Mouse (Mus musculus) gastrocnemius, adult 2 months (tissue): ENCODE data around the gene Hand1. TPM values are rescaled to one million over a fixed set of nuclear protein-coding genes. Genes with fewer than 3 reads are reported as not detected.
"Not testable (repeated sequence)": the region's sequence is repeated elsewhere in the genome, so short reads cannot be mapped to it uniquely, and the experiment has no call there.

Source experiments
- DNase-seq: peaks from one replicate; pipeline ENCODE4 v3.0.0; 2022
- H3K27ac ChIP-seq: fragments of 200-600 bp; 2 replicates; pipeline ENCODE4 v1.8.1; 2022; ENCODE audit warnings: mild to moderate bottlenecking
- H3K4me3 ChIP-seq: fragments of 200-600 bp; 2 replicates; pipeline ENCODE4 v1.8.1; 2022; ENCODE audit warnings: mild to moderate bottlenecking, moderate library complexity
- CTCF ChIP-seq: fragments of 200-600 bp; IDR thresholded peaks from 2 replicates; pipeline ENCODE4 v1.8.1; 2022; ENCODE audit warnings: antibody characterized with exemption, mild to moderate bottlenecking, moderate library complexity
- intact Hi-C: fragments of 180-260 bp; cut with DNase I; formaldehyde crosslinking; loops from one replicate; pipeline ENCODE4 v1.15.1; 2025
- long read RNA-seq, 2 experiments: library from polyadenylated mRNA; stranded (forward); transcript quantifications; one replicate each; pipeline ENCODE4 v2.0.0; 2021
- total RNA-seq, 2 experiments: library from RNA; stranded (reverse); gene quantifications; 2 replicates each; pipeline ENCODE4 v1.2.3; 2021

Hand1 gene
- not detected for total RNA-seq
- long read RNA-seq, experiment 1: 0 reads
- long read RNA-seq, experiment 2: 0 reads

DNA sequence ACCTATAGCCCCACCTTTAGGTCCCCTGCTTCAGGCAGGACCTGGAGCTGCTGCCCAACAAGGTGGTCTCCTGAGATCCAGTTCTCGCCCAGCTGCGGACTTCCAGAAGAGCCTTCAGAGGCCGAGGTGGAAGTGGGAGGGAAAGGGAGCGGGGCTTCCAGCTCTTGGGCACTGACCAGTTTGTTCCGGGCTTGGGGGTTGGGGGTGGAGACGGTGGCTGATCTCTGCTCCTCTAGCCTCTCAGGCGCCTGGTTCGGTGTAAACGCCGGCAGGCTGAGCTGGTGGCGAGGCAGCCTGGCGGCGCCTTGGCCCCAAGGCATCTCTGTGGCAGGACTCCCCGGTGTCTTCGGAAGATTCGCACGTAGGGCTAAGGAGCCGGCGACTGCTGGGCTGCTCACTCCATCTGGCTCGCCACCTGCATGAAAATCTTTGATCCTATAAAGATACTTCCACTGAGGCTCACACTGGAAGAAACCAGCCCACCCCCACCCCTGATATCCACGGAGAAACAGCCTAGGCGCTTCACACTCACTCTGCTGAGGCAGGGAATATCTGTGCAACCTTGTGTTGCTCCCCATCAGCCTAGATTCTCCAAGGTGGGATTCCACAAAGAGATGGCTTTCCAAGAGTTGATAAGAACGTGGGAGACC is at the start of gene Hand1:
Hand1 (minus strand) TSS at position 267 of the 650 bp plus-strand sequence.
- Histone ChIP-seq H3K27ac (no peak within 1 kb of the TSS), H3K4me3 (no peak within 1 kb of the TSS)
- no peak for TF ChIP-seq CTCF
- intact Hi-C loops: no loop called here
- no peak for DNase-seq

DNA sequence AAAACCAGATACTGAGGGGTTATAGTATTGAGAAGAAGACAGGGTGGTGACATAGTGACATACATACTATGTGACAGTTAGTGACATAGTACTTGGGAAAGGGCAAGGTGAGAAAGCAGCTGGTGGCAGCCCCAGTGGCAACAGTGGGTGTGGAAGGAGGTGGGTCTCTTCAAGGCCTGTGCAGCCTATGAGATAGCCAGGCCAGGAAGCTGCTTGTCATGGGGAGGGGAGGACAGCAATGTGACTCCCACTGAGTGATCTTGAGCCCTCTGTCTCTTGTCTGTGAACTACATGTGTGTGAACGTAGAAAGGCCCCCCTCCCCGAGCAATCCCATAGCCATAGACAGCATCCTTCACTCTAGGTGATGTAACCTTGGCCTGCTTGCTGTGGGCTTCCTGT is 43.5 kb upstream of the Hand1 start:
- no peak overlapping the region for H3K27ac ChIP-seq
- intact Hi-C loops: no loop called here
- no peak for TF ChIP-seq CTCF
- DNase-seq: no peak
- no peak overlapping the region for H3K4me3 ChIP-seq

DNA sequence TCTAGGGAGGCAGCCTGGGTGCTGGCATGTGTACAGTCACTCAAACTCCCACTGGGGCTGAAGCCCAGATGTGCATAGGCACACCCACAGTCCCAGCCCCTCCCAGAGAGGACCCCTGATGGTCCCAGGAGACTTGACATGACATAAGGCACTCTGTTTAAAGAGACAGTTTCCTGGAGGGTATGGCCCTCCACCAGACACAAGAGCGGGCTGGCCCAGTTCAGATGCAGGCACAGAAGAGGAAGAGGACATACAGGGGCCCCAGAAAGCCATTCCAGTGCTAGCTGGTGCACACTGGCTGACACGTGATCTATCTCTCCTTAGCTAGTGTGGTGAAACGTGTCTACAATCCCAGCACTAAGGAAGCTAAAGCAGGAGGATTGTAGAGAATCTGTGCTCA is 40.4 kb upstream of the Hand1 start:
- no peak for TF ChIP-seq CTCF
- DNase-seq: no peak
- Histone ChIP-seq H3K27ac (no peak overlapping the region), H3K4me3 (no peak overlapping the region)
- intact Hi-C loops: no loop called here

DNA sequence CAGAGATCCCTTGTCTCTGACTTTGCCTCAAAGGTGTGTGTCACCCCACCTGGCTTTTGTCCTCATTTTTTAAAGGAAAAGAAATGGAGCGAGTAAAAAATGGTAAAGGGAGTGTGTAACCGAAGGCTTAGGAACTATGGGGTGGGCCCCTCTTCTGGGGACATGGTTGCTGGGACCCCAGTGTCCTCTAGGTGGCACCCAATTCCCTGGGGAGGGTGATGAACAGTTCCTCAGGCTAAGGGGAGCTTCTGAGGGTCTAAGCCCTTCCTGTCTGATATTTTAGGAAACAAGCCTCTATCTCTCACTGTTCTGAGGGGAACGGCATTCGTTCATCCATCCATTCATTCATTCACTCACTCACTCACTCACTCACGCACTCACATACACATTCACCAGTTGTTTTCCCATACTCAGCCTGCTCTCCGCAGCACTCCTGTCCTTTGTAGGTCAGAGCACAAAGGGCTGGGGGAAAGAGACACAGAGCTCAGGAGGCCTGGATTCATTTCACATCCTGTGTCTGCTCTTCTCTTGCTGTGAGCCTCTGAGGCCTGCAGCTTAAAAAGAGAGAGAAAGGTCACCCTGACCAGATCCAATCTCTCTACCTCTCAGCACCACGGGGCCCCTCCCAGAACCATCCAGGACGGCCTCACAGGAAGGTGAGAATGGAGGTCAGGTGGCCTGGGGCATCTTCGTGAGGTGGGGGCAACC is 36.3 kb upstream of the Hand1 start:
- intact Hi-C loops: no loop called here
- TF ChIP-seq CTCF: peak; percentile 68
- no peak overlapping the region for H3K27ac ChIP-seq
- no peak for DNase-seq
- no peak overlapping the region for H3K4me3 ChIP-seq

DNA sequence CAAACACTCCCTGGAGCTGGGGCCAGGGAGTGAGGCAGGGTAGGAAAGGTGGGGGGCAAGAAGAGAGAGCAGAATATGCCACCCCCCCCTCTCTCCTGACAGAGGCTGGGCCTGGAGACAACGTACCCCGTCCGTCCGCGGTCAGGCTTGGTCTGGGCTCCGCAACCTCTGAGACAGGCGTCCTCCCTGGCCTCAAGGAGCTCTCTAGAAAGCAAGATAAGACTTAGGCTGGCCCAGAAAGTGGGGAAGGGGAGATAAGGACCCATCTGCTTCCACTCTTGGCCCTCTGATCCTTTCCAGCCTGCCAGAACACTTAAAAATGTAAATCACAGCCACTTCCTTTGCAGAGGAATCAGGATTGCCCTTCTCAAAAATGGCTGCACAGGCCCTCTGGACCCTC is 33.8 kb upstream of the Hand1 start:
- no peak for TF ChIP-seq CTCF
- no peak for DNase-seq
- intact Hi-C loops: loop anchor here (2.0 kb wide), 1 partner anchor 68 kb away; no protein-coding TSS in a partner anchor
- Histone ChIP-seq H3K4me3 (no peak overlapping the region), H3K27ac (no peak overlapping the region)

DNA sequence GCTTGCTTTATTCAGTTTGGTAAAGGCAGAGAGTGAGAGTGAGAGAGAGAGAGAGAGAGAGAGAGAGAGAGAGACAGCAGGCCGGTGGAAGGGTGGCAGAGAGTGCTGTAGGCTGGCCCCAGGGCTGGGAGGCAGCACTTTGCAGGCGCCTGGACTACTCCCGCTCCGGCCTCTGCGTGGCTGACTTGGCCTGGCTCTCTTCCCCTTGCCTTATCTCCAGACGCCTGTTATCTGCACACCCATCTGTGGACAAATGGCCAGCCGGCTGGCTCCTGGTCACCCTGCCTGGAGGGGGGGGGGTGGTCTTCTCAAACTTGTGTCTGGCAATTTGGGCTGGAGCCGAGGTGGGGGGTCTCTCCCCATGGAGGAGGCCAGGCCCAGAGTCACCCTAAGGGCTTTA is 32.0 kb upstream of the Hand1 start:
- Histone ChIP-seq H3K27ac (no peak overlapping the region), H3K4me3 (no peak overlapping the region)
- intact Hi-C loops: no loop called here
- no peak for DNase-seq
- no peak for TF ChIP-seq CTCF

DNA sequence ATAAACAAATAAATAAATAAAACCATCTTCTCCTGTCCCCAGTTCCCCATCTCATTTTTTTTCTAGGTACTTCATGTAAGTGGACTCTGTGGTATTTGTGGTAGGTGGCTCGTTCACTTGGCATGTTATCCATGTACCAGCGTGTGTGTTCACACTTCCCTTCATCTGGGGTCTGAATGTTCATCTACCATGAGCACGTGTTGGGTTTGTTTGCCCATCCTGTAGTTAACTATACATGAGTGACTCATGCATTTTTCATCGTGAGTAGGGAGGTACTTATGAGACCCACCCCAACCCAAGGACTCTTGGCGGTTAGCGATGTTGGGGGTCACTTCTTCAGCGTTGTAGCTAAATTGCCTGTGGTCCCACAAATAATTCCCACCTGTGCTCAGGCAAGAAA is 29.5 kb upstream of the Hand1 start:
- Histone ChIP-seq H3K27ac (no peak overlapping the region), H3K4me3 (no peak overlapping the region)
- TF ChIP-seq CTCF: no peak
- intact Hi-C loops: no loop called here
- DNase-seq: no peak

DNA sequence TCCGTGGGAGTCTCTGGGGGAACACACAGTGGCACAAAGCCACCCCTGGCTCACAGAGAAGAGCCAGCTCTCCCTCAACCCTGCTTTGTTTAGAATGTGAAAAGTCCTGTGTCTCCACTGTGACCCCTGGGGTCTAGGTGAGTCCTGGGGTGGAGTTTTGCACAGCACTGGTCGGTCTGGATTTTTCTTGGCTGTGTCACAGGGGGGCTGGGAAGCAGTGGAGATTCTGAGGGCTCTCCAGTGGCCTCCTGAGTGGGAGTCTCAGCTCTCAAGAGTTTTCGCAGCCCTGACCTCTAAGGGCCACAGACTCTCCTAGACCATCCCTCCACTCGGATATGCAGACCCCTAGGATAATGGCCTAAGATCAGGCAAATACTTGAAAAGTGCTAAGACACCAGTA is 25.1 kb upstream of the Hand1 start:
- H3K4me3 ChIP-seq: no peak overlapping the region
- no peak overlapping the region for H3K27ac ChIP-seq
- no peak for TF ChIP-seq CTCF
- intact Hi-C loops: no loop called here
- no peak for DNase-seq

DNA sequence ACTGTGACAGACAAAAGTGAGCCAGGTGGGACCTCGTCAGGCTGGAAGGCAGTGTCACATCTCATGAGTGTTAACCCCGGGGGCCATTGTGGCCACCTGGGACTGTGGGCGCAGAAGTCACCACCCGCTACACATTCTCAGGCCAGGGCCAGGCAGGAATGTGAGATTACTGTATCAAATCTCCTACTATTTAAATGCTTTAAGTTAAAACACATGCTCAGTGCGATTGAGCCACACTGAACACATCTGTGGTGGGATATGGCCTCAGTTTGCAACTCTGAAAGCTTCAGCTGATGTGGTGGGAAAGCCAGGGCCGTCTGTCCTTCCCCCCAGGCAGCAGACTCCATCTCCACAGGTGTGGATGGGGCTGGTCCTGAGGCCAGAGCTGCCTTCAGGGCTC is 21.0 kb upstream of the Hand1 start:
- intact Hi-C loops: no loop called here
- no peak for TF ChIP-seq CTCF
- H3K27ac ChIP-seq: no peak overlapping the region
- no peak for DNase-seq
- H3K4me3 ChIP-seq: no peak overlapping the region

DNA sequence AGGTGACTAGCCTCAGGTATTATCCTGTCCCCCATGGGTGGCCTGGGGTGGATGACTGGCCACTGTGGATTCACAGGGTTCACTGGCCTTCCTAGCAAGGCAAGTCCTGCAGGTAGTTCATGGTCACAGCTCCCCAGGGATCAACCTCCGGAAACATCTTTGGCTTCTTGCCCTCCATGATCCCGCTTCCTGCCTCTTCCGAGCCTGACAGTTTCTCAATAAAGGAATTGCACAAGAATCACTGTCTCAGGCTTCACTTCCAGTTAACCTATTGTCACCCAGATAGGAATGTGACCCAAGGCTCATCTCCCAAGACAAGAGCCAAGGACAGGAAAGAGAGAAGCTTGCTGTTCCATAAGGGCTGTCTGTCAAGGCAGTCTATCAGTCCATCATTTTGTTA is 18.3 kb upstream of the Hand1 start:
- Histone ChIP-seq H3K4me3 (no peak overlapping the region), H3K27ac (no peak overlapping the region)
- DNase-seq: no peak
- intact Hi-C loops: no loop called here
- no peak for TF ChIP-seq CTCF

DNA sequence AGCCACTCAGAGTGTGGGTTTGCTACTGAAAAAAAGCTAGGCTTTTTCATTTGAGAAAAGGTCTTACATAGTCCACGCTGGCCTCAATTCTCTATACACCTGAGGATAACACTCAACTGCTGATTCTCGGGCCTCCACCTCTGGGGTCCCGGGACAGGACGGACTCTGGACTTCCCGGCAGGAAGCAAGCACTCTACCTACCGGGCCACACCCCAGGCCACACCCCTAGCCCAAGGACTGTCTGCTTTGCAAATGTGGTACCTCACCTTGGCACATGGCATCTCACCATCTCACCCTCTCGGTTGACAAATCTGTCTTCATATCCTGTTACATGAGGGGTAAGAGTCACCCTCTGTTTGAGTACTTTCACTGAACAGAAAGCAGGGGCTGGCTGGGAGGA is 17.7 kb upstream of the Hand1 start:
- intact Hi-C loops: no loop called here
- no peak for DNase-seq
- TF ChIP-seq CTCF: no peak
- Histone ChIP-seq H3K27ac (no peak overlapping the region), H3K4me3 (no peak overlapping the region)

DNA sequence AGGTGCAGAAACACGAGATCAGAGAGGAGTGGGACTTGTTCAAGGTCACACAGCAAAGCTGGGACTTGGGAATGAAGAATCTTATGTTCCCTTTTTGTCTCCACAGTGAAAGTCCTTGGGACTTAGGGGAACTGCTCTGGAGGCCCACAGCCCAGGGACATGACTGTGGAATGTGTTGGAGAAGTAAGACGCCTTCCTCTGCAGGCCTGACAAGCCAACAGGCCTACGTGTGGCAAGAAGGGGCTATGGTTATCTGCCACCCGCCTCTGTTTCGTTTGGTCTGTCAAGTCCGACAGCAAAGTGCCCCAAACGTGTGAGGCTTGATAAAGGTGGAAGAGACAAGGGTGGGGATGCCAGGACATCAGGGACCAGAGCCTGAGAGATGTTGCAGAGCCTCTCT is 14.8 kb upstream of the Hand1 start:
- TF ChIP-seq CTCF: no peak
- intact Hi-C loops: no loop called here
- no peak overlapping the region for H3K27ac ChIP-seq
- DNase-seq: no peak
- H3K4me3 ChIP-seq: no peak overlapping the region

DNA sequence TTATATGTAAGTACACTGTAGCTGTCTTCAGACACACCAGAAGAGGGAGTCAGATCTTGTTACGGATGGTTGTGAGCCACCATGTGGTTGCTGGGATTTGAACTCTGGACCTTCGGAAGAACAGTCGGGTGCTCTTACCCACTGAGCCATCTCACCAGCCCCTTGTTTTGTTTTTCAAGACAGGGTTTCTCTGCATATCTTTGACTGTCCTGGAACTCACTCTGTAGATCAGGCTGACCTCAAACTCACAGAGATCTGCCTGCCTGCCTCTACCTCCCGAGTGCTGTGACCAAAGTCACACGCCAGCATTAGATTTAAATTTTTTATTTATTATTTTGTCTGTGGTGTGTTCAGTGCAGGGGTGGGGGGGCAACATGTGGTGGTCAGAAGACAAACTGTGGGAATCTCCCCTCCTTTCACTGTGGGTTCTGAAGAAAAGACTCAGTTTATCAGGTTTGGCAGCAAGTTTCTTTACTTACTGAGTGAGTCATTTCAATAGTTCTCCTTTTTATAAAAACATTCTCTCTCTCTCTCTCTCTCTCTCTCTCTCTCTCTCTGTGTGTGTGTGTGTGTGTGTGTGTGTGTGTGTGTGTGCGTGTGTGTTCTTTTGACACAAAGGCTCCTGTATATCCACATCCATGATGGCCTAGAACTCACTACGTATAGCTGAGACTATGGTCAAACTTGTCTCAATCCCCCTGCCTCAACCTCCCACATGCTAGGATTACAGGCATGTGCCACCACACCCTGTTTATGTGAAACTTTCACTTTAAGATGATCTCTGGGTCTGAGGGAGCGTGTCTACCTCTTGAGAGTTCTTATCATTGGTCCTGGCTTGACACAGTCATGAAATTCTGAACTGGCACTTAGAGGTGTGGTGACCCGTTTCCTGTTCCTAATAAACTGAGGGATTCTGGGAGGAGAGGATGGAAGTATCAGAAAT is 14.1 kb upstream of the Hand1 start:
- intact Hi-C loops, H3K27ac ChIP-seq, DNase-seq, H3K4me3 ChIP-seq: not testable (repeated sequence)
